Mouse (Mus musculus): ENCODE results near the gene Etv3. TPM values are rescaled to one million over a fixed set of nuclear protein-coding genes. Genes with fewer than 3 reads are reported as not detected.

Etv3 gene
- polyA plus RNA-seq, 1 experiment from 2014 or later = 8.0 TPM

DNA sequence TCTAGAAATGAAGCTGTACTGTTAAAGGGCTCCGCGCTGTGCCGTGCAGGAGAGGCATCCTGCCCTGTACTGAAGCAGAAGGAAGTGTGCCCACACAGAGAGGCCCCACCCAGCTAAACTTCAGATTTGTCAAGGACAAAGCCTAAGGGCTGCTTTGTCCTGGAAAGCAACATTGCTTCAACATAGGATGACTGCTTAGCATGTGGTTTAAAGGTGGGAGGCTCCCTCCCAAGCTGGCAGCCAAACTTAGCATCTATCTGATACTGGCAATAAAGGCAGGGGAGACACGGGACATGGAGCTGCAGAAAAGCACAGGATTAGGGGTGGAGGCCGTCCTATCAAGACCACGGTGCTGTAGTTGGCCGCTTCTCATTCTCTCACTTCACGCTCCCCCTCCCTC is 24.1 kb upstream of the Etv3 start:
- no peak overlapping the region for H3K4me2 ChIP-seq
- DNase-seq (ENCODE audit: low spot score, missing footprints) = no peak

DNA sequence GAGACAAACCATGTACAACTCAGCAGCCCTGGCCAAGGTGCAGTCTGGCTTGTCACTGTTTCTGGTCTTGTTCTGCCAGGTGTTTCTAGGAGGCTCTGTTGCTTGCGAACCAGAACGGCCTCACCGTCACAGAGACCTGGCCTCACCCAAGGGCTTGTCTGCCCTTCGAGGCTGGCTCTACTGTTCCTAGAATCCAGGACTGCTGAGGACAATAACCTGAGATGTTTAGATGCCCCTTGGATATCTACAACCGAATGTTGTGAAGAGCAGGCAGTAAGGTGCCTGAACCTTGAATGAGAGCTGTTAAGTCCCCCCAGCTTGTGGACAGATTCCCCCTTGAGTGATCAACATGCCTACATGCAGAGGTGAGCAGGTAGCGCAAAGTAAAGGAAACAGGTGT is 22.4 kb upstream of the Etv3 start:
- ATAC-seq (ENCODE audit: low FRiP score) (no peak), DNase-seq (ENCODE audit: low spot score, missing footprints) (no peak)
- H3K27ac ChIP-seq (ENCODE audit: low read depth, low read length) = no peak overlapping the region
- H3K27me3 ChIP-seq (ENCODE audit: control insufficient read depth, insufficient read depth, low read length) = no peaks in the 10 kb centered on the region
- H3K4me2 ChIP-seq = no peak overlapping the region
- no peaks in the 10 kb centered on the region for H3K4me1 ChIP-seq (ENCODE audit: control insufficient read depth, insufficient read depth, low read length)
- H3K9ac ChIP-seq (ENCODE audit: low read length) = no peak overlapping the region
- H3K9me3 ChIP-seq (ENCODE audit: control insufficient read depth, low read length) = no peaks in the 10 kb centered on the region
- H3K4me3 ChIP-seq (ENCODE audit: low read depth, low read length) = no peak overlapping the region
- 97% methylated on average over 6 of the region's 6 CpGs for WGBS
- H3K36me3 ChIP-seq (ENCODE audit: control insufficient read depth, insufficient read depth, low read length) = no peaks in the 10 kb centered on the region

More for the DNA sequence above, 24.1 kb upstream of the Etv3 start:
- Histone ChIP-seq H3K4me3 (ENCODE audit: low read depth, low read length) (no peak overlapping the region), H3K4me1 (ENCODE audit: control insufficient read depth, insufficient read depth, low read length) (no peaks in the 10 kb centered on the region), H3K9me3 (ENCODE audit: control insufficient read depth, low read length) (no peaks in the 10 kb centered on the region), H3K9ac (ENCODE audit: low read length) (no peak overlapping the region), H3K27me3 (ENCODE audit: control insufficient read depth, insufficient read depth, low read length) (no peaks in the 10 kb centered on the region), H3K36me3 (ENCODE audit: control insufficient read depth, insufficient read depth, low read length) (no peaks in the 10 kb centered on the region), H3K27ac (ENCODE audit: low read depth, low read length) (no peak overlapping the region)
- 58% methylated on average over 8 of the region's 8 CpGs for WGBS
- ATAC-seq (ENCODE audit: low FRiP score) = no peak

DNA sequence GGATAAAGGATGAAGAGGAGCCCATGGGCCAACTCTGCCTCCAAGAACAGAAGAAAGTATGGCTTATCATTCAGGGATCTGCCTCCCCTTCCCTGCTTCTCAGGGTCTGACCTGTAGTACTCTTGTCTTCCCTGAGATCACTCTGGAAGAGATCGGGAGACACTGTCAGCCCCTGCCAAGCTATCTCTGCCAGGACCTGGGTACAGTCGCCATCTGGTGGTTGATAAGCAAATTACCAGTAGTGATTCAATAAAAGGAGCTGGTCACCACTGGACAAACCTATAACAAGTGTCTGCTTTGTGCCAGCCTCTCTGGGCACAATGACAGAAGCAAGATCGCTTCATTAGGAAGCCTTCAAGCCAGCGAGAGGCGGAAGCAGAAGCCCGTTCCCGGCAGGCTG is 20.9 kb upstream of the Etv3 start:
- Histone ChIP-seq H3K27ac (ENCODE audit: low read depth, low read length) (no peak overlapping the region), H3K4me3 (ENCODE audit: low read depth, low read length) (no peak overlapping the region), H3K36me3 (ENCODE audit: control insufficient read depth, insufficient read depth, low read length) (no peaks in the 10 kb centered on the region), H3K27me3 (ENCODE audit: control insufficient read depth, insufficient read depth, low read length) (no peaks in the 10 kb centered on the region), H3K4me2 (no peak overlapping the region), H3K9ac (ENCODE audit: low read length) (no peak overlapping the region), H3K4me1 (ENCODE audit: control insufficient read depth, insufficient read depth, low read length) (no peaks in the 10 kb centered on the region), H3K9me3 (ENCODE audit: control insufficient read depth, low read length) (no peaks in the 10 kb centered on the region)
- peak; percentile 89 for DNase-seq (ENCODE audit: low spot score, missing footprints)
- WGBS = 29% methylated on average over 7 of the region's 7 CpGs
- peak; percentile 25; the same call in 1 of the 2 replicates for ATAC-seq (ENCODE audit: low FRiP score)

DNA sequence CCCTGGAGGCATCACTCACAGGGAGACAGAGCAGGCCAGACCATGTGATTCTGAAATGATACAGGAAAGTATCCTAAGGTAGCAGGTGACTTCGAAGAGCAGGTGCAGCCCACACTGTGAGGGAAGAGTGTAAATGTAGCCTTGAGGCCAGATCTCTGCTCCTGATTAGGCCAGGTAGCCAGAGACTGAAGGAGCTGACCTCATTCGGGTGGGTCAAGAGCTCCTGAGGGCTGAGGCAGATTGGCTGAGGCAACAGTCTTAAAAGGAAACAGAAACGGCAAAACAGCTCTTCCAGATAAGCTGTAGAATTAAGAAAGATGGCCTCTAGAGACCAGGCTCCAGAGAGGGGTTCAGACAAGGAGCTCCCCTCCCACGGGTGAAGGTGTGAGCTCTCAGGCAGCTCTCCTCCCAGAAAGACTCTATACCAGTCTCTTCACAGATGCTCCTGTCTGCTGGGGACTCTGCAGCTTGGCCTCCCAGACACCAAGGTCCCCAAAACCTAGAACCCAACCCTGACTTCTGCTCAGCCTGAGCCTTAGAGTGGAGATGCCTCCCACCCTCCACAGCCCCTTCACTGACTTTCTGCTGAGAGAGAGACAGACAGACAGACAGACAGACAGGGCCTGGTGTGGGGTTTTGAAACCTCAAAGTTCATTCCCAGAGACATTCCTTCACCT is 20.3 kb upstream of the Etv3 start:
- no peak overlapping the region for H3K9ac ChIP-seq (ENCODE audit: low read length)
- H3K4me3 ChIP-seq (ENCODE audit: low read depth, low read length) = no peak overlapping the region
- 62% methylated on average over 4 of the region's 4 CpGs for WGBS
- H3K9me3 ChIP-seq (ENCODE audit: control insufficient read depth, low read length) = no peaks in the 10 kb centered on the region
- DNase-seq (ENCODE audit: low spot score, missing footprints) = no peak
- no peaks in the 10 kb centered on the region for H3K27me3 ChIP-seq (ENCODE audit: control insufficient read depth, insufficient read depth, low read length)
- no peaks in the 10 kb centered on the region for H3K4me1 ChIP-seq (ENCODE audit: control insufficient read depth, insufficient read depth, low read length)
- no peaks in the 10 kb centered on the region for H3K36me3 ChIP-seq (ENCODE audit: control insufficient read depth, insufficient read depth, low read length)
- ATAC-seq (ENCODE audit: low FRiP score) = no peak
- H3K27ac ChIP-seq (ENCODE audit: low read depth, low read length) = no peak overlapping the region
- no peak overlapping the region for H3K4me2 ChIP-seq

DNA sequence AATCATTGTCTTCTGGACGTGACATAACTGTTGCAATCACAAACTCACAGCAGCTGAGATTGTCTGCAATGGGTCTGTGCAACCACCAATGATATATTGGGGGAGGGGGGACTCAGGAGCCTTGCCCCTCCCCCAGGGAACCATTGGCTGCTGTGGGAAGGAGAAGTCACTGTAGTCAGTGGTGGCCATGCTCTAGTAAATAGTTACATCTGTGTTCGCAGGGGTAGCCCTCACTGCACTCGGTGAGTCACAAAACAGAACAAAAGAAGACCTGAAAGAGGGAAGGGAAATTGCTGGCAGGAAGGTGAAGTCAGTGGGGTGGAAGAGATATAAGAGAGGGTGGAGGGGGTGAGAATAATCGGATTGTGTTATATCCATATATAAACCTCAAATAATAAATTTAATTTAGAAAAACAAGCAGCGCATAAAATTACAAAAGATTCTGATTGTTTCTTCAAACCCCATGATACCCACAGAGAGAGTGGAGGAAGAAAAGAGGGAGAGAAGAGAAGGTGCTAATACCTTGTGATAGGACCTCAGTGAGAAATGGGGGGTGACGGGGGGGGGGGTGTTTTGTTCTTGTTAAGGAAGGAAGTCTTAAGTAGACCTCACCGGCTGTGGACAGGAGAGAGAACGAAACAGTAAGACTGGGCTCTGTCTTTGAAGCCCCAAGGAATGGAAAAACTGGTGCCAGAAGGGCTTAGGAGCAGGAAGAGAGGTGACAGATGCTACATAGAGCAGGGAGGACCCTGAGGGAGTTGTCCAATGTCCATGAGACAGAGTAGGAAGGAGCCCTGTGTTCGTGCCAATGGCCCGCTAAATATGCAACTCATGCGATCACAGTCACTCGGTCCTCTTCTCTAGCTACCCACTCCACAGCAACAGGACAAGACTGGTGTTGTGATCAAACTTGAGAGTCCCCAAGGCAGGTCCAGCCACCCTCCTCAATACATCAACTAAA is 18.5 kb upstream of the Etv3 start:
- no peaks in the 10 kb centered on the region for H3K4me1 ChIP-seq (ENCODE audit: control insufficient read depth, insufficient read depth, low read length)
- H3K9me3 ChIP-seq (ENCODE audit: control insufficient read depth, low read length) = no peaks in the 10 kb centered on the region
- H3K9ac ChIP-seq (ENCODE audit: low read length) = no peak overlapping the region
- DNase-seq (ENCODE audit: low spot score, missing footprints) (no peak), ATAC-seq (ENCODE audit: low FRiP score) (no peak)
- 84% methylated on average over 12 of the region's 12 CpGs for WGBS
- H3K36me3 ChIP-seq (ENCODE audit: control insufficient read depth, insufficient read depth, low read length) = no peaks in the 10 kb centered on the region
- H3K4me2 ChIP-seq = no peak overlapping the region
- no peak overlapping the region for H3K27ac ChIP-seq (ENCODE audit: low read depth, low read length)
- no peak overlapping the region for H3K4me3 ChIP-seq (ENCODE audit: low read depth, low read length)
- H3K27me3 ChIP-seq (ENCODE audit: control insufficient read depth, insufficient read depth, low read length) = no peaks in the 10 kb centered on the region

DNA sequence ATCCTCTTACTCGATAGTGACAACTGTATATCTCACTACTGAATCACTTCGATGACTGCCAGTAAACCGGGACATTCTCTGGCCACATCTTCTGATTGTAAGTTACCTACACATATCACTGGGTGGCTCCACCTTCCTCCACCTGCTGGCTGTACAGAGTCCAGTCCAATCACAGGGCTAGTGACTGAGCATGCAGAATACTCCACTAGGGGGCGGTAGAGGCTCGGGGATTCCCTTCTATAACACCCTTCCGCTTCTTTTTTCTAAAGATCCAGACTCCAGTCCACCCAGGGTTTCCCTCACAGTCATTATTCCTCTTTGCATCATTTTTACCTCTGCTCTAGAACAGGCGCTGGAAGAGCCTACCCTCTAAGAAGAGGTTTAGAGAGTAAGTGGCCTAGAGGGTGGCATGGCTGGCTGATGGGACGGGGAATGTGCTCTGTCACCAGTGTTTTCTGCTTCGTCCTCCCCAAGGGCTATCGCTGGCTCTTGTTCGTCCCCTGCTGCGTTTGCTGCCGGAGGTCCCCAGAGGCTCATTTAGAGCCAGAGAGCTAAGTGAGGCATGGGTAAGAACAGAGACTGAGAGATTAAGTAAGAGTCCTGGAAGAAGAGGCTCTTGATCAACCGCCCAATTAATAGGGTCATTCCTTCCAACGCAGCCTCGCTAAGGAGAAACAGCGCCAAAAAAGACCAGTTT is 16.9 kb upstream of the Etv3 start:
- Histone ChIP-seq H3K27ac (ENCODE audit: low read depth, low read length) (no peak overlapping the region), H3K4me3 (ENCODE audit: low read depth, low read length) (peak overlapping the region; percentile 7; the same call in 1 of the 2 replicates), H3K36me3 (ENCODE audit: control insufficient read depth, insufficient read depth, low read length) (no peaks in the 10 kb centered on the region), H3K9me3 (ENCODE audit: control insufficient read depth, low read length) (no peaks in the 10 kb centered on the region), H3K4me2 (peak overlapping the region; percentile 34), H3K27me3 (ENCODE audit: control insufficient read depth, insufficient read depth, low read length) (no peaks in the 10 kb centered on the region), H3K9ac (ENCODE audit: low read length) (peak overlapping the region; percentile 40), H3K4me1 (ENCODE audit: control insufficient read depth, insufficient read depth, low read length) (no peaks in the 10 kb centered on the region)
- peak; percentile 98 for DNase-seq (ENCODE audit: low spot score, missing footprints)
- WGBS = 24% methylated on average over 17 of the region's 17 CpGs
- ATAC-seq (ENCODE audit: low FRiP score) = peak; percentile 79

DNA sequence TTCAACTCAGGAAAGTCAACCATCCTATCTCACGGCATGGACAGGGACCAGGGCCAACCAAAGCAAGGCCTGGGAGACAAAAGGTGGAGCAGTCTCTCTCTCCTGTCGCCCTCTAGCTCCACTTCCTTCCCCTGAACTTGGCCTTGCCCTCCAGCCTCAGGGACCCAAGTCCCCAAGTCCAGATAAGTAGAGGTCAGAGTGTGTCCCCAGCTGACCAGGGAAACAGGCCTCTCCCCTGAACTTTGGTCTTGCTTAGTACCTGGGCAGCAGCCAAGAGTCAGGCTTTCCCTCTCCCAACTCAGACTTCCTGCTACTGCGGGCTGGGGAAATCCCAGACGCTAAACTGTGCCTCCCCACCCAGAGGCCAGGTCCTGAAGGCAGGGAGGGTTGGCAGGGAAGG is 16.1 kb upstream of the Etv3 start:
- Histone ChIP-seq H3K27me3 (ENCODE audit: control insufficient read depth, insufficient read depth, low read length) (no peaks in the 10 kb centered on the region), H3K4me1 (ENCODE audit: control insufficient read depth, insufficient read depth, low read length) (no peaks in the 10 kb centered on the region), H3K9ac (ENCODE audit: low read length) (no peak overlapping the region), H3K4me3 (ENCODE audit: low read depth, low read length) (no peak overlapping the region), H3K27ac (ENCODE audit: low read depth, low read length) (no peak overlapping the region), H3K4me2 (no peak overlapping the region), H3K36me3 (ENCODE audit: control insufficient read depth, insufficient read depth, low read length) (no peaks in the 10 kb centered on the region), H3K9me3 (ENCODE audit: control insufficient read depth, low read length) (no peaks in the 10 kb centered on the region)
- ATAC-seq (ENCODE audit: low FRiP score) (no peak), DNase-seq (ENCODE audit: low spot score, missing footprints) (no peak)
- WGBS = 55% methylated on average over 4 of the region's 4 CpGs

DNA sequence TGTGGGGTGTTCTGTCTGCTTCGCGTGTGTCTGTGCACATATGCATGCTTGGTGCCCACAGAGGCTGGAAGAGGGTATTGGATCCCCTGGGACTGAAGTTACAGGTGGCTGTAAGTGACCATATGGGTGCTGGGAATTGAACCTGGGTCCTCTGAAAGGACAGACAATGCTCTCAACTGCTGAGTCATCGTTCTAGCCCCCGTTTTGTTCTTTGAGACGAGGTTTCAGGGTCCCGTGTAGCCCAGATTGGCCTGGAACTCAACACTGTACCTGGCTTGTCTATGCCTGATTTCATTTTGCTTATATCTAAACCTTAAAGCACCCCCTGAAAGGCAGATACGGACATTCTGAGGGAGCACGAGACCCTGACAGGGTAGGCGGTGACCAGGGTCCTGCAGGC is 14.4 kb upstream of the Etv3 start:
- Histone ChIP-seq H3K36me3 (ENCODE audit: control insufficient read depth, insufficient read depth, low read length) (no peaks in the 10 kb centered on the region), H3K4me1 (ENCODE audit: control insufficient read depth, insufficient read depth, low read length) (no peaks in the 10 kb centered on the region), H3K9me3 (ENCODE audit: control insufficient read depth, low read length) (no peaks in the 10 kb centered on the region), H3K4me3 (ENCODE audit: low read depth, low read length) (no peak overlapping the region), H3K27ac (ENCODE audit: low read depth, low read length) (no peak overlapping the region), H3K27me3 (ENCODE audit: control insufficient read depth, insufficient read depth, low read length) (no peaks in the 10 kb centered on the region), H3K9ac (ENCODE audit: low read length) (no peak overlapping the region), H3K4me2 (no peak overlapping the region)
- 89% methylated on average over 9 of the region's 9 CpGs for WGBS
- DNase-seq (ENCODE audit: low spot score, missing footprints) (no peak), ATAC-seq (ENCODE audit: low FRiP score) (no peak)
